Mouse (Mus musculus): ENCODE measurements around the gene Ppp1r35. TPM values are rescaled to one million over a fixed set of nuclear protein-coding genes. Genes with fewer than 3 reads are reported as not detected.
A peak's percentile ranks its signal among the peaks of the same experiment; 100 is the strongest.

The Ppp1r35 gene
- 21.0 and 21.3 TPM in 2 replicates for polyA plus RNA-seq (2015; fragmentation: Nextera tagmentation; extraction: Ambion mirVana)

GRCm38 (mm10) chr5:137778635-137779034, at the start of gene Ppp1r35:
Gene Ppp1r35, plus strand, starts transcription at chr5:137778849.
- H3K4me2 ChIP-seq: peak within 1 kb of the TSS; percentile 99
- ATAC-seq (ENCODE audit: insufficient read depth): peak; percentile 92
- H3K36me3 ChIP-seq (replicated peaks): peaks cover 38% of the 10 kb centered on the region
- no peaks in the 10 kb centered on the region for H3K27me3 ChIP-seq
- peaks cover 61% of the 10 kb centered on the region for H3K4me1 ChIP-seq (replicated peaks)
- H3K9ac ChIP-seq: peak within 1 kb of the TSS; percentile 98
- H3K4me3 ChIP-seq (replicated peaks): peak within 1 kb of the TSS; percentile 95
- H3K9me3 ChIP-seq (replicated peaks): no peaks in the 10 kb centered on the region
- H3K27ac ChIP-seq (replicated peaks): peak within 1 kb of the TSS; percentile 92
- WGBS (ENCODE audit: insufficient replicate concordance): under 1% methylated on average over 31 of the region's 31 CpGs

DNA sequence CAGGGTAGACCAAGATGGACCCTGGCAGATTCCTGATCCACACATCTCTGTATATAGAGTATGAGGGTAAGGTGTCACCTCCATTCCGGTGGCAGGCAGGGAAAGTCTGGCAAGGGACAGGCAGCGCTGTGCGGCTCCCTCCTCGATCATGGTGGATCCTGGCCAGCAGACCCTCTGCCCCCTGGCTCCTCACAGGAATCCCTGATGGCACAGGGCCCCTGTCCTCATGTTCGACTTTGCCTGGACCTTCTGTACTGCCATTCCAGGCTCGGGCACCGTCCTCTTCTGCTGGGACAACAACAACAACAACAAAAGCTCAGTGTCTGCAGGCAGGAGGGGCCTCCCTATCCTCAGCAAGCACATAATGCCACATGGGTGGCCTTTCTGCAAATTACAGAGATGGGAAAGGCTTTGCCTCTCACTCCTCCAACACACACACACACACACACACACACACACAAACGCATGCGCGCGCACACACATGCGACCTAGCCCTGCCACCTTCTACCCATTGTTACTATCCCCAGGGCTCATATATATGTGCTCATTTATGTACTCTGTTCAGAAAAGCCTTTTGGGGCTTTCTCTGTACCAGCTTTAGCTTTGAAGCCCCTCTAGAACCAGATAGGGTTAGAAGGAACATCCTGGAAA, 44.9 kb upstream of the Ppp1r35 start:
- no peaks in the 10 kb centered on the region for H3K36me3 ChIP-seq (replicated peaks)
- ATAC-seq (ENCODE audit: insufficient read depth): no peak
- no peak overlapping the region for H3K4me2 ChIP-seq
- peaks cover 17% of the 10 kb centered on the region for H3K4me1 ChIP-seq (replicated peaks)
- no peak overlapping the region for H3K27ac ChIP-seq (replicated peaks)
- H3K4me3 ChIP-seq (replicated peaks): no peak overlapping the region
- 91% methylated on average over 12 of the region's 12 CpGs for WGBS (ENCODE audit: insufficient replicate concordance)
- H3K9ac ChIP-seq: no peak overlapping the region
- peaks cover 20% of the 10 kb centered on the region for H3K27me3 ChIP-seq
- no peaks in the 10 kb centered on the region for H3K9me3 ChIP-seq (replicated peaks)

GRCm38 (mm10) chr5:137734289-137735061, 44.2 kb upstream of the Ppp1r35 start:
- H3K27ac ChIP-seq (replicated peaks): no peak overlapping the region
- WGBS (ENCODE audit: insufficient replicate concordance): 46% methylated on average over 6 of the region's 6 CpGs

GRCm38 (mm10) chr5:137737400-137737940, 41.2 kb upstream of the Ppp1r35 start:
- ATAC-seq (ENCODE audit: insufficient read depth): no peak
- Histone ChIP-seq H3K9me3 (replicated peaks) (no peaks in the 10 kb centered on the region), H3K4me3 (replicated peaks) (no peak overlapping the region), H3K4me2 (no peak overlapping the region), H3K27ac (replicated peaks) (no peak overlapping the region), H3K36me3 (replicated peaks) (no peaks in the 10 kb centered on the region), H3K9ac (no peak overlapping the region), H3K27me3 (0 out of 2 replicates have a peak, but pooled peaks cover 10% of the 10 kb centered on the region), H3K4me1 (replicated peaks) (peaks cover 54% of the 10 kb centered on the region)
- 54% methylated on average over 6 of the region's 6 CpGs for WGBS (ENCODE audit: insufficient replicate concordance)

More at GRCm38 (mm10) chr5:137734289-137735061, 44.2 kb upstream of the Ppp1r35 start:
- Histone ChIP-seq H3K36me3 (replicated peaks) (no peaks in the 10 kb centered on the region), H3K4me3 (replicated peaks) (no peak overlapping the region), H3K4me1 (replicated peaks) (peaks cover 24% of the 10 kb centered on the region), H3K9me3 (replicated peaks) (no peaks in the 10 kb centered on the region), H3K9ac (no peak overlapping the region), H3K27me3 (peaks cover 22% of the 10 kb centered on the region), H3K4me2 (no peak overlapping the region)
- ATAC-seq (ENCODE audit: insufficient read depth): no peak

GRCm38 (mm10) chr5:137738516-137738915, 40.1 kb upstream of the Ppp1r35 start:
- H3K4me3 ChIP-seq (replicated peaks): no peak overlapping the region
- H3K27ac ChIP-seq (replicated peaks): peak overlapping the region; percentile 24; the same call in 1 of the 2 replicates
- peaks cover 61% of the 10 kb centered on the region for H3K4me1 ChIP-seq (replicated peaks)
- no peak for ATAC-seq (ENCODE audit: insufficient read depth)
- 0 out of 2 replicates have a peak, but pooled peaks cover 10% of the 10 kb centered on the region for H3K27me3 ChIP-seq
- H3K9ac ChIP-seq: no peak overlapping the region
- 49% methylated on average over 5 of the region's 5 CpGs for WGBS (ENCODE audit: insufficient replicate concordance)
- no peak overlapping the region for H3K4me2 ChIP-seq
- no peaks in the 10 kb centered on the region for H3K36me3 ChIP-seq (replicated peaks)
- no peaks in the 10 kb centered on the region for H3K9me3 ChIP-seq (replicated peaks)

- Histone ChIP-seq H3K4me2 (no peak overlapping the region), H3K9me3 (replicated peaks) (no peaks in the 10 kb centered on the region), H3K4me3 (replicated peaks) (no peak overlapping the region), H3K27me3 (0 out of 2 replicates have a peak, but pooled peaks cover 10% of the 10 kb centered on the region), H3K4me1 (replicated peaks) (peaks cover 60% of the 10 kb centered on the region), H3K36me3 (replicated peaks) (no peaks in the 10 kb centered on the region), H3K27ac (replicated peaks) (no peak overlapping the region; the same call in 1 of the 2 replicates), H3K9ac (no peak overlapping the region)
- WGBS (ENCODE audit: insufficient replicate concordance): 46% methylated on average over 9 of the region's 9 CpGs
- no peak for ATAC-seq (ENCODE audit: insufficient read depth)
Measured at GRCm38 (mm10) chr5:137739471-137739870, 39.2 kb upstream of the Ppp1r35 start.

DNA sequence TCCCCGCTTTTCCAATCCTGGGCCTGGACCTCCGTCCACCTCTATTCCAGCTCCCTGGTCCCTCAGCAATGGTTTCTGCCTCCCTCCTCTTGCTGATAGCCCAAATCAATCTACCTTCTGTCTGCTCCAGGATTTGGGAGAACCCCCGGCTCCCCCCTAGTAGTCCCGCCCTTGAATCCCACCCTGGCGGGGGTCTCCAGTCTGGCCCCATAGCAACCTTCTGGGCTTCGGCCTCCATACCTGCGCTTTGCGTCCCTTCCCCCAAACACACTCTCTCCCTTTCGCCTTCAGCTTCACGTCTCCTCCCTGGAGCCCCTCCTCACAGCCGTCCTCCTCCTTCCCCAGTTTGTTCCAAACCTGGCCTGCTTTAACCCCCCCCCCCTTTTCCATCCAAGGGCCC, 38.1 kb upstream of the Ppp1r35 start:
- Histone ChIP-seq H3K4me2 (peak overlapping the region; percentile 99), H3K9ac (peak overlapping the region; percentile 72), H3K9me3 (replicated peaks) (no peaks in the 10 kb centered on the region), H3K27ac (replicated peaks) (0 out of 2 replicates have a peak overlapping the region, but pooled peaks have one; percentile 80), H3K4me3 (replicated peaks) (peak overlapping the region; percentile 68), H3K4me1 (replicated peaks) (peaks cover 67% of the 10 kb centered on the region), H3K27me3 (0 out of 2 replicates have a peak, but pooled peaks cover 10% of the 10 kb centered on the region), H3K36me3 (replicated peaks) (no peaks in the 10 kb centered on the region)
- ATAC-seq (ENCODE audit: insufficient read depth): no peak
- WGBS (ENCODE audit: insufficient replicate concordance): 49% methylated on average over 11 of the region's 11 CpGs

GRCm38 (mm10) chr5:137741023-137741931, 37.4 kb upstream of the Ppp1r35 start, which contains the start of gene Nyap1:
Gene Nyap1, minus strand, starts transcription at chr5:137741607.
- ATAC-seq (ENCODE audit: insufficient read depth): peak; percentile 71
- WGBS (ENCODE audit: insufficient replicate concordance): under 1% methylated on average over 71 of the region's 71 CpGs
- Histone ChIP-seq H3K9me3 (replicated peaks) (no peaks in the 10 kb centered on the region), H3K4me1 (replicated peaks) (peaks cover 69% of the 10 kb centered on the region), H3K4me3 (replicated peaks) (peak within 1 kb of the TSS; percentile 68), H3K36me3 (replicated peaks) (no peaks in the 10 kb centered on the region), H3K27ac (replicated peaks) (peak within 1 kb of the TSS; percentile 80), H3K27me3 (0 out of 2 replicates have a peak, but pooled peaks cover 10% of the 10 kb centered on the region), H3K9ac (peak within 1 kb of the TSS; percentile 72), H3K4me2 (peak within 1 kb of the TSS; percentile 99)

DNA sequence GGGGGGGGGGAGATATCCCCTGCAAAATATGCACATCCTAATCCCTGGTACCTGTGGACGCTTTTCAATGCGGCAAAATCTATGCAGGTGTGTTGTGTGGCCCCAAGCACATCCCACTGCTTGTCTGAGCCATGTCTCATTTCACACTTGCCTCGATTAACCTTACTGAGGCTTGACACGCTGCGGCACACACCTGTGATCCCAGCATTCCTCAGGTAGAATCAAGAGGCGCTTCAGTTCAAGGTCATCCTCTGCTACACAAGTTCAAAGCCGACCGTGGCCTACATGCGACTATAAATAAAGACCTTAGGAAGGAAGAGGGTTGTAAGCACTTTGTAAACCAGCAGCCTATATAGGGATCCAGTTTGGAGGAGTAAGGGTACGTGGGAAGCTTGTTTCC, 36.6 kb upstream of the Ppp1r35 start:
- WGBS (ENCODE audit: insufficient replicate concordance): 68% methylated on average over 10 of the region's 10 CpGs
- no peak for ATAC-seq (ENCODE audit: insufficient read depth)
- peak overlapping the region; percentile 68 for H3K4me3 ChIP-seq (replicated peaks)
- H3K36me3 ChIP-seq (replicated peaks): no peaks in the 10 kb centered on the region
- H3K27ac ChIP-seq (replicated peaks): no peak overlapping the region
- peak overlapping the region; percentile 99 for H3K4me2 ChIP-seq
- H3K9ac ChIP-seq: peak overlapping the region; percentile 72; the same call in 1 of the 2 replicates
- H3K4me1 ChIP-seq (replicated peaks): peaks cover 69% of the 10 kb centered on the region
- no peaks in the 10 kb centered on the region for H3K9me3 ChIP-seq (replicated peaks)
- 0 out of 2 replicates have a peak, but pooled peaks cover 10% of the 10 kb centered on the region for H3K27me3 ChIP-seq

- Histone ChIP-seq H3K4me1 (replicated peaks) (peaks cover 75% of the 10 kb centered on the region), H3K27ac (replicated peaks) (no peak overlapping the region), H3K36me3 (replicated peaks) (no peaks in the 10 kb centered on the region), H3K27me3 (0 out of 2 replicates have a peak, but pooled peaks cover 10% of the 10 kb centered on the region), H3K4me3 (replicated peaks) (no peak overlapping the region), H3K4me2 (no peak overlapping the region), H3K9ac (no peak overlapping the region), H3K9me3 (replicated peaks) (no peaks in the 10 kb centered on the region)
- ATAC-seq (ENCODE audit: insufficient read depth): no peak
- WGBS (ENCODE audit: insufficient replicate concordance): 84% methylated on average over 6 of the region's 6 CpGs
Measured at GRCm38 (mm10) chr5:137742836-137743235, 35.8 kb upstream of the Ppp1r35 start.
